Mouse (Mus musculus): ENCODE results near the gene 4931422A03Rik.

GRCm38 (mm10) chr2:103957649-103958546, 70.3 kb downstream of the 4931422A03Rik start, which contains the start of gene Lmo2:
- no peak for TF ChIP-seq POLR2A (IDR thresholded peaks at IDR 0.05; ENCODE audit: borderline replicate concordance, control insufficient read depth, low read depth, low read length)
- TF ChIP-seq CTCF (IDR thresholded peaks at IDR 0.05; ENCODE audit: control insufficient read depth, insufficient read depth, low read length): no peak

All from bone marrow, adult 2 months (tissue).